8 mouse cellular contexts compared by ENCODE assay signal in genomic region chr17:26508345-26508960, GRCm38 (mm10). TPM values are rescaled to one million over a fixed set of nuclear protein-coding genes. Genes with fewer than 3 reads are reported as not detected.
A peak's percentile ranks its signal among the peaks of the same experiment; 100 is the strongest.
DNase-seq lines count a peak whose midpoint lies in the region; ATAC-seq and TF ChIP-seq lines count a peak whose summit lies in the region.

No protein-coding gene starts in this region.

- under 1% methylated on average over 47 of the region's 58 CpGs for WGBS in embryonic facial prominence, embryonic 14.5 days
- under 1% methylated on average over 57 of the region's 58 CpGs for WGBS in limb, embryonic 14.5 days
- under 1% methylated on average over 51 of the region's 58 CpGs for WGBS in midbrain, postnatal 0 days

- peak overlapping the region; percentile 60 for H3K4me2 ChIP-seq in embryonic facial prominence, embryonic 14.5 days (ENCODE audit: low read depth, low read length)
- peak overlapping the region; percentile 76 for H3K4me2 ChIP-seq in limb, embryonic 14.5 days (replicated peaks; ENCODE audit: low read depth, low read length, severe bottlenecking)
- peak overlapping the region; percentile 79 for H3K4me2 ChIP-seq in midbrain, postnatal 0 days (ENCODE audit: low read depth, low read length, poor library complexity, severe bottlenecking)

- no peak for TF ChIP-seq CTCF in midbrain, postnatal 0 days (IDR thresholded peaks at IDR 0.05)

- peak; percentile 84 for ATAC-seq in embryonic facial prominence, embryonic 14.5 days (ENCODE audit: low read depth)
- ATAC-seq in limb, embryonic 14.5 days (ENCODE audit: low FRiP score, low read depth): peak; percentile 88
- ATAC-seq in midbrain, postnatal 0 days (ENCODE audit: low FRiP score): peak; percentile 90

- no peaks in the 10 kb centered on the region for H3K27me3 ChIP-seq in embryonic facial prominence, embryonic 14.5 days (replicated peaks; ENCODE audit: control insufficient read depth, insufficient read depth, low read length)
- no peaks in the 10 kb centered on the region for H3K27me3 ChIP-seq in limb, embryonic 14.5 days (ENCODE audit: control insufficient read depth, insufficient read depth, low read length)
- H3K27me3 ChIP-seq in midbrain, postnatal 0 days (ENCODE audit: insufficient read depth, low read length): no peaks in the 10 kb centered on the region

- no peaks in the 10 kb centered on the region for H3K9me3 ChIP-seq in embryonic facial prominence, embryonic 14.5 days (ENCODE audit: control insufficient read depth, low read length)
- no peaks in the 10 kb centered on the region for H3K9me3 ChIP-seq in limb, embryonic 14.5 days (ENCODE audit: control insufficient read depth, low read length)
- no peaks in the 10 kb centered on the region for H3K9me3 ChIP-seq in midbrain, postnatal 0 days (ENCODE audit: low read length)

- DNase-seq in 3T3-L1 (ENCODE audit: low read depth, low spot score): peak; percentile 98
- DNase-seq in adrenal gland, postnatal 4 days (ENCODE audit: low spot score in 2 of 2): peak; percentile 86 to 90
- DNase-seq in embryonic facial prominence, embryonic 14.5 days (ENCODE audit: low spot score): peak; percentile 99
- peak; percentile 95 for DNase-seq in heart, adult 8-10 months (ENCODE audit: low spot score)
- peak; percentile 99 for DNase-seq in kidney, adult 9 months
- DNase-seq in limb, embryonic 14.5 days (ENCODE audit: low spot score): peak; percentile 96
- peak; percentile 98 for DNase-seq in midbrain, postnatal 0 days (ENCODE audit: low spot score)
- peak; percentile 86 to 90 for DNase-seq in spleen, postnatal 14 days (ENCODE audit: low spot score in 2 of 2)

- peak overlapping the region; percentile 95 for H3K9ac ChIP-seq in embryonic facial prominence, embryonic 14.5 days (ENCODE audit: low read depth, low read length)
- peak overlapping the region; percentile 88 for H3K9ac ChIP-seq in limb, embryonic 14.5 days (ENCODE audit: low read depth, low read length, severe bottlenecking)
- H3K9ac ChIP-seq in midbrain, postnatal 0 days (replicated peaks; ENCODE audit: low read length, poor library complexity, severe bottlenecking): peak overlapping the region; percentile 93

- peaks cover 12% of the 10 kb centered on the region for H3K36me3 ChIP-seq in embryonic facial prominence, embryonic 14.5 days (ENCODE audit: control insufficient read depth, insufficient read depth, low read length)
- peaks cover 12% of the 10 kb centered on the region for H3K36me3 ChIP-seq in limb, embryonic 14.5 days (ENCODE audit: control insufficient read depth, insufficient read depth, low read length)
- 0 out of 2 replicates have a peak, but pooled peaks cover 3% of the 10 kb centered on the region for H3K36me3 ChIP-seq in midbrain, postnatal 0 days (ENCODE audit: insufficient read depth, low read length)

- peak overlapping the region; percentile 76 for H3K4me3 ChIP-seq in embryonic facial prominence, embryonic 14.5 days (ENCODE audit: low read depth, low read length)
- H3K4me3 ChIP-seq in limb, embryonic 14.5 days (replicated peaks; ENCODE audit: low read length): peak overlapping the region; percentile 76
- peak overlapping the region; percentile 84 for H3K4me3 ChIP-seq in midbrain, postnatal 0 days (ENCODE audit: low read depth, low read length)

- TF ChIP-seq POLR2A in limb, embryonic 14.5 days (IDR thresholded peaks at IDR 0.05; ENCODE audit: borderline replicate concordance, extremely low read depth, insufficient read depth, insufficient read length): peak; percentile 98

- H3K4me1 ChIP-seq in embryonic facial prominence, embryonic 14.5 days (ENCODE audit: control insufficient read depth, insufficient read depth, low read length): peaks cover 38% of the 10 kb centered on the region
- peaks cover 34% of the 10 kb centered on the region for H3K4me1 ChIP-seq in limb, embryonic 14.5 days (ENCODE audit: control insufficient read depth, insufficient read depth, low read length)
- peaks cover 19% of the 10 kb centered on the region; the same call in 1 of the 2 replicates for H3K4me1 ChIP-seq in midbrain, postnatal 0 days (ENCODE audit: insufficient read depth, low read length)

- peak overlapping the region; percentile 98 for H3K27ac ChIP-seq in embryonic facial prominence, embryonic 14.5 days (replicated peaks; ENCODE audit: low read depth, low read length)
- H3K27ac ChIP-seq in limb, embryonic 14.5 days (replicated peaks; ENCODE audit: low read depth, low read length): peak overlapping the region; percentile 95
- peak overlapping the region; percentile 94 for H3K27ac ChIP-seq in midbrain, postnatal 0 days (ENCODE audit: low read depth, low read length)

RNA-seq across cellular contexts. Expression of gene Ergic1, which starts 52.8 kb away (rescaled TPM):
- 100 to 1,000 TPM; 158 to 164 TPM for total RNA-seq in adrenal gland, postnatal 4 days (2021)
- 149 and 164 TPM in 2 replicates for polyA plus RNA-seq in embryonic facial prominence, embryonic 14.5 days (2014; fragmentation: Nextera tagmentation; extraction: Ambion mirVana)
- total RNA-seq in heart, adult 8-10 months (2022): 10 to 100 TPM; 52.7 to 57.9 (median 55.4) TPM
- polyA plus RNA-seq in limb, embryonic 14.5 days (2012; rRNA removed): 222 and 267 TPM in 2 replicates
- polyA plus RNA-seq in limb, embryonic 14.5 days (2014; fragmentation: Nextera tagmentation; extraction: Ambion mirVana): 156 and 157 TPM in 2 replicates
- 202 and 216 TPM in 2 replicates for total RNA-seq in midbrain, postnatal 0 days (2014; rRNA removed)
- polyA plus RNA-seq in midbrain, postnatal 0 days (2015; fragmentation: Nextera tagmentation; extraction: Ambion mirVana): 99.6 and 103 TPM in 2 replicates

RNA-seq across cellular contexts. Expression of gene Dusp1, which starts 53.5 kb away (rescaled TPM):
- 10 to 100 TPM; 43.8 to 46.4 TPM for total RNA-seq in adrenal gland, postnatal 4 days (2021)
- 25.4 and 27.3 TPM in 2 replicates for polyA plus RNA-seq in embryonic facial prominence, embryonic 14.5 days (2014; fragmentation: Nextera tagmentation; extraction: Ambion mirVana)
- total RNA-seq in heart, adult 8-10 months (2022): 10 to 100 TPM; 51.1 to 75.8 (median 59.4) TPM
- polyA plus RNA-seq in limb, embryonic 14.5 days (2012; rRNA removed): 29.6 and 45.2 TPM in 2 replicates
- polyA plus RNA-seq in limb, embryonic 14.5 days (2014; fragmentation: Nextera tagmentation; extraction: Ambion mirVana): 25.0 and 27.7 TPM in 2 replicates
- 42.0 and 46.8 TPM in 2 replicates for total RNA-seq in midbrain, postnatal 0 days (2014; rRNA removed)
- polyA plus RNA-seq in midbrain, postnatal 0 days (2015; fragmentation: Nextera tagmentation; extraction: Ambion mirVana): 25.5 and 26.0 TPM in 2 replicates

Comparison
In these comparisons a context has a peak if more than half of its experiments do, and no peak if none do; other contexts are left out.
1. Peak in every context shown above with its lines: DNase-seq, ATAC-seq, H3K4me3 ChIP-seq and H3K27ac ChIP-seq.